Mouse (Mus musculus) erythroblast, adult 5-6 weeks (primary cell): ENCODE measurements around the gene Gjb2. TPM values are rescaled to one million over a fixed set of nuclear protein-coding genes. Genes with fewer than 3 reads are reported as not detected.
"Not testable (repeated sequence)": the region's sequence is repeated elsewhere in the genome, so short reads cannot be mapped to it uniquely, and the experiment has no call there.

Experiments used
- ATAC-seq: replicated peaks from 2 replicates; pipeline ENCODE4 v1.8.0; 2016; ENCODE audit warnings: moderate number of reproducible peaks, mild to moderate bottlenecking, moderate TSS enrichment, inconsistent platforms; ENCODE audit not compliant: poor library complexity, low FRiP score, severe bottlenecking
- total RNA-seq, 2 experiments: library from RNA; stranded (forward) in 1 of 2; stranded (reverse) in 1 of 2; fragments of 150-400 nt in 1 of 2; fragments of 200-764, 138-1000 nt in 1 of 2; gene quantifications; 2 replicates each; pipeline versions ENCODE4 v1.2.3 to v1.2.4; 2015 to 2017; ENCODE audit warnings: low replicate concordance in 2 of 2

Gjb2 gene
- total RNA-seq, 2 experiments from 2014 or later = not detected

GRCm38 (mm10) chr14:57075537-57075936 lies 29.0 kb downstream of the Gjb2 start:
- ATAC-seq = no peak

DNA sequence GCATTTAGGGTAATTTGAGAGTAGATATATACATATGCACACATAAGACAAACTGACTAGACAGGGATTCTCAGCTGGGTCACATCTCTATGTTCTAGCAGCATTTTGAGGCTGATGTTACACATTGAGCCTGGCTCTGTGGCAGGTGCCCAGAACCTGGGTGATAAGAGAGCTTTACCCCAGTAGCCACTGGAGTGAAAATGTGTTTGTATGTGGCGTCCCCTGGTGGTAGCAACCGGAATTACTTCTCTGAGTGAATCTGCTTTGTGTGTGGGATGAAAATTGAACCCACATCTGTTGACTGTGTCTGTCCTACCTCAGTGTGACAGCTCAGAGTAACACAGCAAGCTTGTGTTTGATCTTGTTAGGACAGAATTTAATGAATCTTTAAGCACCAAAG lies 34.6 kb downstream of the Gjb2 start:
- not testable (repeated sequence) for ATAC-seq

GRCm38 (mm10) chr14:57066053-57066452 lies 38.4 kb downstream of the Gjb2 start:
- no peak for ATAC-seq

GRCm38 (mm10) chr14:57060052-57060451 lies 44.5 kb downstream of the Gjb2 start:
- ATAC-seq = not testable (repeated sequence)

DNA sequence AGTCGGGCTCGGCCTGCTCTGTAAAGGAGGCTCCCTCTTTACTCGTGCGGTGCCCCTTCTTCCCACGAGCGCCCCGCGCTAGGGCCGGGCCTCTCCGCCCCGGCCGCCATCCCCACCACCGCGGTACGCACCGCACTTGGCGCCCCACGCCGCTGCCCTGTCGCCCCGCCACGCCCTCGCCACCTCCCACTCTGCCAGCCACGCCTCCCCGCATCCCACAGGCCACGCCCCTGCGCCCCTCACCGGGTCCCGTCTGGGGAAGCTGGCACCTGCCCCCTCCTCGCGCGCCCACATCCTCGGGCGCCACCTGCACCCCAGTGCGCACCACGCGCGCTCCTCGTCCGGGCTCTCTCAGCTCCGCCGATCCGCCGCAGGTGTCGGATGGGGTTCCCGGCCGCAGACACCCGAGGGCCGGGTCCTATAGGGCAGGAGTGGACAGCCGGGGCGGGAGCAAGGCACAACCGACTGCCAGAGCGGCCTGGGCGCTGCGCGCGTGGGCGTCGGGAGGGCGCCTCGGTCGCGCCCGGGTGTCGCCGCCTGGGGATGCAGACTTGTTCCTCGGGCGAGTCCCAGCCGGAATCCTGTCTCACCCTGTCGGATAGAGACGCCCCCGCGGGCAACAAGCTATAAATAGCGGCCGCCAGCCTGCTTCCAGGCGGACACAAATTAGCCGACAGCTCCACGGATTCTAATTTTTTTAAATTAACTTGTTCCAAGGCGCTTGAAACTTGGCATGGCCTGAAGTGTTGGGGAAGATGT lies 46.8 kb downstream of the Gjb2 start, which contains the start of gene Gja3:
Gene Gja3, minus strand, starts transcription at position 538 of the 759 bp plus-strand sequence.
- no peak for ATAC-seq

- ATAC-seq = no peak
Measured at GRCm38 (mm10) chr14:57057204-57057562, 47.3 kb downstream of the Gjb2 start.

GRCm38 (mm10) chr14:57052713-57053112 lies 51.8 kb downstream of the Gjb2 start:
- no peak for ATAC-seq

Other genes with a start within 250 kb of the Gjb2 start
- gene Zmym2, start 218.0 kb downstream of the Gjb2 start, total RNA-seq (2015; ENCODE audit: low replicate concordance) = 32.3 and 39.5 TPM in 2 replicates
- 14.5 and 22.0 TPM in 2 replicates for gene Zmym2, start 218.0 kb downstream of the Gjb2 start, total RNA-seq (2017; ENCODE audit: low replicate concordance)
- not detected in 2 replicates for gene Gja3, start 46.6 kb downstream of the Gjb2 start, total RNA-seq (2015; ENCODE audit: low replicate concordance)
- 0.42 TPM in 1 of 2 replicates, not detected in the other for gene Gja3, start 46.6 kb downstream of the Gjb2 start, total RNA-seq (2017; ENCODE audit: low replicate concordance)
- gene Gm4491, start 11.2 kb upstream of the Gjb2 start, total RNA-seq (2015; ENCODE audit: low replicate concordance) = not detected in 2 replicates
- gene Gm4491, start 11.2 kb upstream of the Gjb2 start, total RNA-seq (2017; ENCODE audit: low replicate concordance) = not detected in 2 replicates
- not detected in 2 replicates for gene Gjb6, start 28.9 kb upstream of the Gjb2 start, total RNA-seq (2015; ENCODE audit: low replicate concordance)
- not detected in 2 replicates for gene Gjb6, start 28.9 kb upstream of the Gjb2 start, total RNA-seq (2017; ENCODE audit: low replicate concordance)